Mouse (Mus musculus) brain, embryonic 14.5 days (tissue): ENCODE results near the gene Mlip.

Experiments
- CTCF ChIP-seq: fragments of 200-500 bp; IDR thresholded peaks from 2 replicates; pipeline ENCODE4 v1.5.1; 2012; ENCODE audit warnings: inconsistent platforms, mild to moderate bottlenecking, moderate library complexity, borderline replicate concordance; ENCODE audit not compliant: insufficient read depth, insufficient read length; ENCODE audit errors: extremely low read depth
- POLR2A ChIP-seq: fragments of 200-500 bp; IDR thresholded peaks from 2 replicates; pipeline ENCODE4 v1.6.1; 2012; ENCODE audit warnings: mild to moderate bottlenecking, inconsistent platforms, borderline replicate concordance; ENCODE audit not compliant: poor library complexity, insufficient read depth, insufficient read length, severe bottlenecking; ENCODE audit errors: extremely low read depth

- TF ChIP-seq POLR2A (no peak), CTCF (no peak)
Measured at GRCm38 (mm10) chr9:77160277-77160926, 192.4 kb downstream of the Mlip start.
